Mouse (Mus musculus): Measurements from ENCODE around the gene Rbm43. TPM values are rescaled to one million over a fixed set of nuclear protein-coding genes. Genes with fewer than 3 reads are reported as not detected.

Rbm43 gene
- total and polyA plus RNA-seq, 3 experiments, result 9.5 to 25.9 (median 20.6) TPM

GRCm38 (mm10) chr2:51937004-51937403 lies 2.0 kb upstream of the Rbm43 start:
- no peak overlapping the region for H3K4me2 ChIP-seq (ENCODE audit: insufficient read depth, low read depth, poor library complexity, severe bottlenecking)
- in situ Hi-C loops (cut with MboI; ENCODE audit: low pct_ligation_motif_present, low pct_unique_long_range_greater_than_20kb, low sequenced_read_pairs) (no loop called here), dilution Hi-C loops (cut with MboI; ENCODE audit: extremely low pct_ligation_motif_present, extremely low pct_unique_long_range_greater_than_20kb, low sequenced_read_pairs) (no loop called here)
- no peak overlapping the region for H3K27ac ChIP-seq (ENCODE audit: insufficient read depth, low read depth)
- H3K4me3 ChIP-seq (replicated peaks in 1 of 3; ENCODE audit: low read depth in 2 of 3, low read length in 2 of 3, poor library complexity in 1 of 3), result no peak overlapping the region
- no peaks in the 10 kb centered on the region for H3K9me3 ChIP-seq (replicated peaks; ENCODE audit: low read length)
- H3K4me1 ChIP-seq (ENCODE audit: control insufficient read depth in 1 of 2, insufficient read depth in 2 of 2), result peaks cover 4 to 25% of the 10 kb centered on the region in 2 experiments; a peak in 3 of 4 replicates
- no peaks in the 10 kb centered on the region for H3K79me2 ChIP-seq (replicated peaks; ENCODE audit: control insufficient read depth, extremely low read depth, insufficient read depth, poor library complexity, severe bottlenecking)
- H3K27me3 ChIP-seq (replicated peaks), result no peaks in the 10 kb centered on the region
- TF ChIP-seq RCOR1 (conservative IDR thresholded peaks at IDR 0.05; ENCODE audit: low read depth, low read length) (no peak), SMC3 (IDR thresholded peaks at IDR 0.05; ENCODE audit: low read depth, low read length) (no peak), CTCF (conservative IDR thresholded peaks at IDR 0.05 in 1 of 2, IDR thresholded peaks at IDR 0.05 in 1 of 2; ENCODE audit: low read depth in 2 of 2, low read length in 2 of 2) (peak in 1 of 2 experiments; percentile 20; a peak in 2 of 4 replicates)
- peaks cover 0 to 7% of the 10 kb centered on the region in 2 experiments for H3K36me3 ChIP-seq (replicated peaks in 1 of 2; ENCODE audit: control insufficient read depth in 1 of 2, insufficient read depth in 1 of 2, low read length in 1 of 2)
- H3K9ac ChIP-seq (ENCODE audit: insufficient read depth, low read depth), result no peak overlapping the region
- no peak for DNase-seq (ENCODE audit: extremely low read depth)

- Histone ChIP-seq H3K27ac (ENCODE audit: insufficient read depth, low read depth) (no peak overlapping the region), H3K36me3 (replicated peaks in 1 of 2; ENCODE audit: control insufficient read depth in 1 of 2, insufficient read depth in 1 of 2, low read length in 1 of 2) (peaks cover 0 to 10% of the 10 kb centered on the region in 2 experiments), H3K4me3 (replicated peaks in 1 of 3; ENCODE audit: low read depth in 2 of 3, low read length in 2 of 3, poor library complexity in 1 of 3) (no peak overlapping the region), H3K27me3 (replicated peaks) (no peaks in the 10 kb centered on the region), H3K9ac (ENCODE audit: insufficient read depth, low read depth) (no peak overlapping the region), H3K9me3 (replicated peaks; ENCODE audit: low read length) (no peaks in the 10 kb centered on the region), H3K4me2 (ENCODE audit: insufficient read depth, low read depth, poor library complexity, severe bottlenecking) (no peak overlapping the region), H3K79me2 (replicated peaks; ENCODE audit: control insufficient read depth, extremely low read depth, insufficient read depth, poor library complexity, severe bottlenecking) (no peaks in the 10 kb centered on the region), H3K4me1 (ENCODE audit: control insufficient read depth in 1 of 2, insufficient read depth in 2 of 2) (peaks cover 4 to 28% of the 10 kb centered on the region in 2 experiments; a peak in 3 of 4 replicates)
- in situ Hi-C loops (cut with MboI; ENCODE audit: low pct_ligation_motif_present, low pct_unique_long_range_greater_than_20kb, low sequenced_read_pairs), result no loop called here
- TF ChIP-seq USF2 (conservative IDR thresholded peaks at IDR 0.05; ENCODE audit: low read depth, low read length), result no peak
- TF ChIP-seq ELF1 (IDR thresholded peaks at IDR 0.05; ENCODE audit: low read depth, low read length), result no peak
- no peak for TF ChIP-seq TBP (conservative IDR thresholded peaks at IDR 0.05; ENCODE audit: low read depth, low read length)
- TF ChIP-seq ZNF384 (IDR thresholded peaks at IDR 0.05; ENCODE audit: low read depth, low read length), result no peak
- TF ChIP-seq JUN (IDR thresholded peaks at IDR 0.05; ENCODE audit: insufficient read depth, low read depth, low read length), result no peak
- TF ChIP-seq MYC (IDR thresholded peaks at IDR 0.05; ENCODE audit: low read depth, low read length), result no peak
- no peak for TF ChIP-seq ZMIZ1 (IDR thresholded peaks at IDR 0.05; ENCODE audit: low read depth, low read length)
- TF ChIP-seq CTCF (conservative IDR thresholded peaks at IDR 0.05 in 1 of 2, IDR thresholded peaks at IDR 0.05 in 1 of 2; ENCODE audit: low read depth in 2 of 2, low read length in 2 of 2), result no peak
- no peak for DNase-seq (ENCODE audit: extremely low read depth)
- dilution Hi-C loops (cut with MboI; ENCODE audit: extremely low pct_ligation_motif_present, extremely low pct_unique_long_range_greater_than_20kb, low sequenced_read_pairs), result no loop called here
Measured at GRCm38 (mm10) chr2:51936585-51936984, 1.6 kb upstream of the Rbm43 start.

DNA sequence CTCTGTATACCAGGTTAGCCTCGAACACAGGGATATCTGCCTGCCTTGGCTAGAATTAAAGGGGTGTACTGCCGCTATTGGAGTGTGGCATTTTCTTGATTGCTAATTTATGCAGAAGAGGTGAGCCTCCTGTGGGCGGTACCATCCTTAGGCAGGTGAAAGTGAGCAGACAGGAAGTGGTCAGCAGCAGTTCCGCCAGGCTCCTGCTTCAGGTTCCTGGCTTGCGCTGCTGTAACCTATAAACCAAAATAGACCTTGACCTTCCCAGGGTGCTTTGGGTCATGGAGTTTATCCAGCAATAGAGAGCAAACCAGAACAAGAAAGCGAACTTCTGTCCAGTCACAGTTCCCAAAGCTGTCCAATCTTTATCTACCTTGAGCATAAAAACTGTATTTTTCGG lies 958 bp upstream of the Rbm43 start:
- H3K79me2 ChIP-seq (replicated peaks; ENCODE audit: control insufficient read depth, extremely low read depth, insufficient read depth, poor library complexity, severe bottlenecking), result no peaks in the 10 kb centered on the region
- H3K9ac ChIP-seq (ENCODE audit: insufficient read depth, low read depth), result no peak overlapping the region
- no peaks in the 10 kb centered on the region for H3K27me3 ChIP-seq (replicated peaks)
- dilution Hi-C loops (cut with MboI; ENCODE audit: extremely low pct_ligation_motif_present, extremely low pct_unique_long_range_greater_than_20kb, low sequenced_read_pairs), result no loop called here
- TF ChIP-seq TBP (conservative IDR thresholded peaks at IDR 0.05; ENCODE audit: low read depth, low read length) (no peak), ETS1 (conservative IDR thresholded peaks at IDR 0.05; ENCODE audit: low read depth, low read length) (no peak), MAFK (IDR thresholded peaks at IDR 0.05; ENCODE audit: insufficient replicate concordance, low read length) (no peak), BHLHE40 (IDR thresholded peaks at IDR 0.05; ENCODE audit: low read depth, low read length) (no peak), SIN3A (IDR thresholded peaks at IDR 0.05; ENCODE audit: low read length) (no peak), MEF2A (IDR thresholded peaks at IDR 0.05; ENCODE audit: borderline replicate concordance, low read depth, low read length) (no peak), EP300 (IDR thresholded peaks at IDR 0.05; ENCODE audit: low read length) (no peak), SMC3 (IDR thresholded peaks at IDR 0.05; ENCODE audit: low read depth, low read length) (no peak), NELFE (IDR thresholded peaks at IDR 0.05; ENCODE audit: low read depth, low read length) (no peak)
- no peak overlapping the region for H3K27ac ChIP-seq (ENCODE audit: insufficient read depth, low read depth)
- no peaks in the 10 kb centered on the region for H3K9me3 ChIP-seq (replicated peaks; ENCODE audit: low read length)
- in situ Hi-C loops (cut with MboI; ENCODE audit: low pct_ligation_motif_present, low pct_unique_long_range_greater_than_20kb, low sequenced_read_pairs), result no loop called here
- no peak for DNase-seq (ENCODE audit: extremely low read depth)
- peaks cover under 1 to 15% of the 10 kb centered on the region in 2 experiments for H3K36me3 ChIP-seq (replicated peaks in 1 of 2; ENCODE audit: control insufficient read depth in 1 of 2, insufficient read depth in 1 of 2, low read length in 1 of 2)
- no peak overlapping the region for H3K4me2 ChIP-seq (ENCODE audit: insufficient read depth, low read depth, poor library complexity, severe bottlenecking)
- H3K4me3 ChIP-seq (replicated peaks in 1 of 3; ENCODE audit: low read depth in 2 of 3, low read length in 2 of 3, poor library complexity in 1 of 3), result no peak overlapping the region
- H3K4me1 ChIP-seq (ENCODE audit: control insufficient read depth in 1 of 2, insufficient read depth in 2 of 2), result peaks cover 4 to 34% of the 10 kb centered on the region in 2 experiments; a peak in 3 of 4 replicates
